Mouse (Mus musculus): Measurements from ENCODE around the gene Brca1. TPM values are rescaled to one million over a fixed set of nuclear protein-coding genes. Genes with fewer than 3 reads are reported as not detected.
"Not testable (repeated sequence)": the region's sequence is repeated elsewhere in the genome, so short reads cannot be mapped to it uniquely, and the experiment has no call there.

Brca1 gene
- total RNA-seq (2021) = 1 to 10 TPM; 1.4 to 2.0 TPM
- long read RNA-seq, experiment 1, partial matches to known transcripts = 1 of 2 reads
- long read RNA-seq, experiment 1, other reads (novel, unspliced or antisense) = 1 of 2 reads
- long read RNA-seq, experiment 2, partial matches to known transcripts = 1 of 4 reads
- long read RNA-seq, experiment 2, other reads (novel, unspliced or antisense) = 3 of 4 reads

GRCm38 (mm10) chr11:101551751-101552475, at the start of gene Brca1, which contains the start of gene Nbr1:
TSS of gene Brca1 (minus strand) at chr11:101551955.
TSS of gene Nbr1 (plus strand) at chr11:101552149.
- intact Hi-C loops (cut with DNase I) = loop anchor here (5.0 kb wide), 1 partner anchor 85 kb away; the partner anchor contains the start of gene Vat1
- DNase-seq (ENCODE audit: low spot score in 2 of 2) = peak; percentile 91 to 95

- DNase-seq (ENCODE audit: low spot score in 2 of 2) = no peak
- intact Hi-C loops (cut with DNase I) = no loop called here
These were observed 47.4 kb upstream of the Brca1 start, which contains the start of gene Gm11634 for GRCm38 (mm10) chr11:101599156-101599555. TSS of gene Gm11634 (minus strand) at chr11:101599256.

GRCm38 (mm10) chr11:101589989-101590624, 38.4 kb upstream of the Brca1 start:
- intact Hi-C loops (cut with DNase I) = no loop called here

GRCm38 (mm10) chr11:101589444-101589843, 37.7 kb upstream of the Brca1 start:
- intact Hi-C loops (cut with DNase I) = no loop called here
- peak; percentile 36 to 48 for DNase-seq (ENCODE audit: low spot score in 2 of 2)

More at GRCm38 (mm10) chr11:101589989-101590624, 38.4 kb upstream of the Brca1 start:
- no peak for DNase-seq (ENCODE audit: low spot score in 2 of 2)

GRCm38 (mm10) chr11:101588868-101589267, 37.1 kb upstream of the Brca1 start:
- no peak for DNase-seq (ENCODE audit: low spot score in 2 of 2)
- intact Hi-C loops (cut with DNase I) = no loop called here

GRCm38 (mm10) chr11:101587676-101588075, 35.9 kb upstream of the Brca1 start:
- intact Hi-C loops (cut with DNase I) = no loop called here
- DNase-seq (ENCODE audit: low spot score in 2 of 2) = peak; percentile 48 to 70

GRCm38 (mm10) chr11:101585805-101586204, 34.0 kb upstream of the Brca1 start:
- intact Hi-C loops (cut with DNase I) = no loop called here
- DNase-seq (ENCODE audit: low spot score in 2 of 2) = no peak

- intact Hi-C loops (cut with DNase I); DNase-seq (ENCODE audit: low spot score in 2 of 2): not testable (repeated sequence)
These were observed 33.3 kb upstream of the Brca1 start for GRCm38 (mm10) chr11:101585031-101585430.

- intact Hi-C loops (cut with DNase I) = no loop called here
- no peak for DNase-seq (ENCODE audit: low spot score in 2 of 2)
These were observed 31.4 kb upstream of the Brca1 start for GRCm38 (mm10) chr11:101583205-101583604.

GRCm38 (mm10) chr11:101582054-101583035, 30.6 kb upstream of the Brca1 start, which contains the start of gene Tmem106a:
TSS of gene Tmem106a (plus strand) at chr11:101582242.
- DNase-seq (ENCODE audit: low spot score in 2 of 2) = no peak
- intact Hi-C loops (cut with DNase I) = no loop called here

GRCm38 (mm10) chr11:101581081-101581764, 29.5 kb upstream of the Brca1 start:
- intact Hi-C loops (cut with DNase I) = no loop called here
- DNase-seq (ENCODE audit: low spot score in 2 of 2) = no peak

GRCm38 (mm10) chr11:101576116-101576515, 24.4 kb upstream of the Brca1 start:
- no peak for DNase-seq (ENCODE audit: low spot score in 2 of 2)
- intact Hi-C loops (cut with DNase I) = loop anchor here (10.0 kb wide), 1 partner anchor 169 kb away; no protein-coding TSS in a partner anchor

- intact Hi-C loops (cut with DNase I) = no loop called here
- DNase-seq (ENCODE audit: low spot score in 2 of 2) = no peak
These were observed 16.7 kb upstream of the Brca1 start for GRCm38 (mm10) chr11:101568421-101568820.

- DNase-seq (ENCODE audit: low spot score in 2 of 2) = peak; percentile 48 to 68
- intact Hi-C loops (cut with DNase I) = no loop called here
These were observed 10.6 kb upstream of the Brca1 start for GRCm38 (mm10) chr11:101562391-101562790.

GRCm38 (mm10) chr11:101556954-101557353, 5.2 kb upstream of the Brca1 start:
- no peak for DNase-seq (ENCODE audit: low spot score in 2 of 2)
- intact Hi-C loops (cut with DNase I) = no loop called here

GRCm38 (mm10) chr11:101556541-101556940, 4.8 kb upstream of the Brca1 start:
- intact Hi-C loops (cut with DNase I) = no loop called here

GRCm38 (mm10) chr11:101553354-101553930, 1.7 kb upstream of the Brca1 start:
- intact Hi-C loops (cut with DNase I) = loop anchor here (5.0 kb wide), 1 partner anchor 86 kb away; the partner anchor contains the start of gene Vat1
- no peak for DNase-seq (ENCODE audit: low spot score in 2 of 2)

More at GRCm38 (mm10) chr11:101556541-101556940, 4.8 kb upstream of the Brca1 start:
- no peak for DNase-seq (ENCODE audit: low spot score in 2 of 2)
